Mouse (Mus musculus): Measurements from ENCODE around the gene Sesn2. TPM values are rescaled to one million over a fixed set of nuclear protein-coding genes. Genes with fewer than 3 reads are reported as not detected.
A peak's percentile ranks its signal among the peaks of the same experiment; 100 is the strongest.
"Not testable (repeated sequence)": the region's sequence is repeated elsewhere in the genome, so short reads cannot be mapped to it uniquely, and the experiment has no call there.

Sesn2 gene
- polyA plus RNA-seq (2014; fragmentation: Nextera tagmentation; extraction: Ambion mirVana) = 6.2 and 6.4 TPM in 2 replicates

DNA sequence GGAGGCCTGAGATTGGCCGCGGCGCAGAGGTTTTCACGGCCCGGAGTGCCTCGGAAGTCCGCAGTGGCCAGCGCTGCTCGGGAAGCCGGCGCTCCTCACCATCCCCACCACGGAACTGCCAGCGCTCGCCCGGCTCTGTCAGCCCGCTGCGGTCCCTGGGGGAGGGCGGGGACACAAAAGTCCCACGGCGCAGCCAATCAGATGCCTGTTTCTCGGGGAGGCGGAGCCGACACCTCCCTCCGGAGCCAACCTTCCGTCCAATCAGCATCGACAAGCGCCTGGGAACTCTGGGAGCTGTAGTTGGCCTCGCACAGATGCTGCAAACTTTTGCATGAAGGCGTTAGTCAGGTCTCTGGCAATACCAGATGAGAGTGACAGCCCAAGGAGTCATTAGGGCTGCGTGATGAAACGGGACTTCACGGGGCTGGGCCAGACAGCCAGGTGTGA, at the start of gene Sesn2:
Gene Sesn2, minus strand, starts transcription at position 150 of the 447 bp plus-strand sequence.
- H3K27me3 ChIP-seq (replicated peaks; ENCODE audit: control insufficient read depth, insufficient read depth, low read length) = no peaks in the 10 kb centered on the region
- ATAC-seq (ENCODE audit: low read depth) = peak; percentile 90
- peak within 1 kb of the TSS; percentile 85 for H3K4me2 ChIP-seq (ENCODE audit: low read depth, low read length)
- H3K27ac ChIP-seq (replicated peaks; ENCODE audit: low read depth, low read length) = peak within 1 kb of the TSS; percentile 74
- peak within 1 kb of the TSS; percentile 76 for H3K4me3 ChIP-seq (ENCODE audit: low read depth, low read length)
- no peaks in the 10 kb centered on the region for H3K9me3 ChIP-seq (ENCODE audit: control insufficient read depth, low read length)
- DNase-seq (ENCODE audit: low spot score) = peak; percentile 99
- WGBS = 0% methylated on average over 23 of the region's 32 CpGs
- H3K9ac ChIP-seq (ENCODE audit: low read depth, low read length) = peak within 1 kb of the TSS; percentile 74
- no peaks in the 10 kb centered on the region for H3K36me3 ChIP-seq (ENCODE audit: control insufficient read depth, insufficient read depth, low read length)
- H3K4me1 ChIP-seq (ENCODE audit: control insufficient read depth, insufficient read depth, low read length) = peaks cover 7% of the 10 kb centered on the region; the same call in 1 of the 2 replicates

DNA sequence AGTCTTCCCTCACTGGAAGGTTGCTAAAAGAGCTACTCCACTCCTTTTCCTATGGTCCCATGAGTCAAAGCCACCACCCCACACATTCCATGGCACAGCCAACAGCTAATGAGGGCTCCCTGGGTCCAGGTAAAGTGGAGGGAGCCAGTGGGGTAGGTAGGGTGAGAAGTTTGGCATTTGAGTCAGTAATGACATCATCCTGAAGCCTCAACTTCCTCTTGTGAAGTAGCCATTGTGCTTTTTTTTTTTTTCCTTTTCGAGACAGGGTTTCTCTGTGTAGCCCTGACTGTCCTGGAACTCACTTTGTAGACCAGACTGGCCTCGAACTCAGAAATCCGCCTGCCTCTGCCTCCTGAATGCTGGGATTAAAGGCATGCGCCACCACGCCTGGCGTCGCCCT, 45.2 kb upstream of the Sesn2 start:
- H3K4me2 ChIP-seq (ENCODE audit: low read depth, low read length); DNase-seq (ENCODE audit: low spot score); ATAC-seq (ENCODE audit: low read depth); H3K9me3 ChIP-seq (ENCODE audit: control insufficient read depth, low read length); H3K4me1 ChIP-seq (ENCODE audit: control insufficient read depth, insufficient read depth, low read length); H3K4me3 ChIP-seq (ENCODE audit: low read depth, low read length); H3K27ac ChIP-seq (replicated peaks; ENCODE audit: low read depth, low read length); H3K9ac ChIP-seq (ENCODE audit: low read depth, low read length); H3K27me3 ChIP-seq (replicated peaks; ENCODE audit: control insufficient read depth, insufficient read depth, low read length): not testable (repeated sequence)
- WGBS = 87% methylated on average over 7 of the region's 7 CpGs
- H3K36me3 ChIP-seq (ENCODE audit: control insufficient read depth, insufficient read depth, low read length) = peaks cover 36% of the 10 kb centered on the region

DNA sequence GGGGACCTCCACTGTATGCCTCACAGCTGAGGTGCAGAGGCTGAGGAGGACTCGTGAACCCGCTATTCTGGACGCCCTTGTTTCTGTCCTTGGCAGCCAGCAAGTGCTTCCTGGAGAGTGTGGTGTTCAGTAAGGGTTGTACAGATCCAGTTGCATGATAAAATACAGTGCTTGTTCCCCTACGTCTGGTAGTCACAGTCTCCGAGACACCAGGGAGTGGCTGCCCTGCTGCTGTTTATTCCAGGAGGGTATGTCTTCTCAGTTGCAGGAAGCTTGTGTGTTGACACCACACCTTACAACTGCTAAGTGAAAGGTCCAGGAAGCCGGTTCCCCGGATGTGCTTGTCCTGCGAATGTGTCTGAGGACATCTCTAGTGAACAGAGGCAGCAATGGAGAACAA, 44.4 kb upstream of the Sesn2 start:
- Histone ChIP-seq H3K4me3 (ENCODE audit: low read depth, low read length) (no peak overlapping the region), H3K27me3 (replicated peaks; ENCODE audit: control insufficient read depth, insufficient read depth, low read length) (no peaks in the 10 kb centered on the region), H3K9me3 (ENCODE audit: control insufficient read depth, low read length) (no peaks in the 10 kb centered on the region), H3K9ac (ENCODE audit: low read depth, low read length) (no peak overlapping the region), H3K4me1 (ENCODE audit: control insufficient read depth, insufficient read depth, low read length) (no peaks in the 10 kb centered on the region), H3K27ac (replicated peaks; ENCODE audit: low read depth, low read length) (no peak overlapping the region), H3K4me2 (ENCODE audit: low read depth, low read length) (no peak overlapping the region), H3K36me3 (ENCODE audit: control insufficient read depth, insufficient read depth, low read length) (peaks cover 45% of the 10 kb centered on the region)
- 79% methylated on average over 8 of the region's 8 CpGs for WGBS
- no peak for DNase-seq (ENCODE audit: low spot score)
- no peak for ATAC-seq (ENCODE audit: low read depth)

DNA sequence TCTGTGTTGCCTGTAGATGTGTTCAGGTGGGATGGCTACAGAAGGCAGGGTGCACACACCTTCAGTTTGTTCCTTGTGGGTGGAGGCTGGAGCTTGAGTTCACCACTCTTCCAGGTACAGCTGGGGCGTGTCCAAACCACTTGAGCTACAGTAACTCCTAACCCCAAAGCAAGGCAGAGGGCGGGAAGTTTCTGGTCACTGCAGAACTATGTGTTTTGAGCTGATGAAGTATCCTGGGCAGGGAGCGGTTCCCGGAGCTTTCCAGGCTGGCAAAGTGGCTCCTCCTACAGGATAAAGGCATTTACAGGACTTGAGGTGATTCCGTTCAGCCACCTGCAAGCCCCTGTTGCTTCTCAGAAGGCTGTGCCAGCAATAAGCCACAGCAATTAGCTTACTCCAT, 43.9 kb upstream of the Sesn2 start:
- H3K36me3 ChIP-seq (ENCODE audit: control insufficient read depth, insufficient read depth, low read length) = peaks cover 50% of the 10 kb centered on the region
- H3K9me3 ChIP-seq (ENCODE audit: control insufficient read depth, low read length) = no peaks in the 10 kb centered on the region
- H3K27ac ChIP-seq (replicated peaks; ENCODE audit: low read depth, low read length) = no peak overlapping the region
- H3K27me3 ChIP-seq (replicated peaks; ENCODE audit: control insufficient read depth, insufficient read depth, low read length) = no peaks in the 10 kb centered on the region
- ATAC-seq (ENCODE audit: low read depth) = no peak
- H3K4me2 ChIP-seq (ENCODE audit: low read depth, low read length) = no peak overlapping the region
- no peak for DNase-seq (ENCODE audit: low spot score)
- H3K4me3 ChIP-seq (ENCODE audit: low read depth, low read length) = no peak overlapping the region
- H3K9ac ChIP-seq (ENCODE audit: low read depth, low read length) = no peak overlapping the region
- 67% methylated on average over 5 of the region's 5 CpGs for WGBS
- H3K4me1 ChIP-seq (ENCODE audit: control insufficient read depth, insufficient read depth, low read length) = no peaks in the 10 kb centered on the region

DNA sequence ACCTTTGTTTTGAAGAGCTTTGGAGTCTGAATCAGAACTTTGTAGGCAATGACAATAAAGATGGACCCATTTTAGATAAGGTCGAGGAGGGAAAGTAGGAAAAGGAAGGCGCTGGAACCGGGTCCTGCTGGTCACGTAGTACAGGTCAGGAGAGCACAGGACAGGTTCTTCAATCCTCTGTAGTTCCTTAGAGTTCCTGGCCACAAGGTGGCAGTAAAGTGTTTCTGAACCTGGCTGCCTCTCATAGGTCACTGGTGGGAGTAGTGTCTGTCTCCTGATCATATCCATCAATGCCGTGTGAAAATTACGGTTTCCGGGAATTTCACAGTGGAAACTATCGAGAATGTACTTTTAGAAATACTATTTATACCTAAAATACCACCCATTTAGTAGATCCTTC, 35.5 kb upstream of the Sesn2 start:
- WGBS = 39% methylated on average over 8 of the region's 8 CpGs
- no peaks in the 10 kb centered on the region for H3K4me1 ChIP-seq (ENCODE audit: control insufficient read depth, insufficient read depth, low read length)
- H3K4me2 ChIP-seq (ENCODE audit: low read depth, low read length) = no peak overlapping the region
- no peaks in the 10 kb centered on the region for H3K9me3 ChIP-seq (ENCODE audit: control insufficient read depth, low read length)
- peaks cover 90% of the 10 kb centered on the region for H3K36me3 ChIP-seq (ENCODE audit: control insufficient read depth, insufficient read depth, low read length)
- DNase-seq (ENCODE audit: low spot score) (peak; percentile 63), ATAC-seq (ENCODE audit: low read depth) (peak; percentile 62; the same call in 1 of the 2 replicates)
- no peak overlapping the region for H3K4me3 ChIP-seq (ENCODE audit: low read depth, low read length)
- no peak overlapping the region for H3K9ac ChIP-seq (ENCODE audit: low read depth, low read length)
- no peak overlapping the region for H3K27ac ChIP-seq (replicated peaks; ENCODE audit: low read depth, low read length)
- H3K27me3 ChIP-seq (replicated peaks; ENCODE audit: control insufficient read depth, insufficient read depth, low read length) = no peaks in the 10 kb centered on the region

DNA sequence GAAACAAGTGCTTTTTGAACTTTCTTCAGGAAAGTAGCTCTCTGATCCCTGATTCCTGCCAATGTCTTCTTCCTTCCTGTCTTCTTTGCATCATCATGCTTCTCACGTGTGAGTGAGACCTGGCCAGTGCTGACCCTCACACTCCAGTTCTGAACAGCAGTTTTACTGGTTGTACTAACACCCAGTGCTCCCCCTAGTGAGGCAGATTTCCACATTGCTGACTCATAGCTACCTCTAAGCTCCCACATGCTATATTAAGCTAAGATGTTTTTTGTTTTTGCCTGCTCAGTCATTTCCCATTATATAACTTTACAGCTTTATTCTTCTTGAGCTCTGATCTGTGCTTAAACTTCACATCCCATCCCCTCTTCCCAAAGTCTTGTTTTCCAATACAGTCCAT, 32.4 kb upstream of the Sesn2 start:
- H3K4me1 ChIP-seq (ENCODE audit: control insufficient read depth, insufficient read depth, low read length) = no peaks in the 10 kb centered on the region
- peaks cover 86% of the 10 kb centered on the region for H3K36me3 ChIP-seq (ENCODE audit: control insufficient read depth, insufficient read depth, low read length)
- H3K4me2 ChIP-seq (ENCODE audit: low read depth, low read length) = no peak overlapping the region
- no peaks in the 10 kb centered on the region for H3K27me3 ChIP-seq (replicated peaks; ENCODE audit: control insufficient read depth, insufficient read depth, low read length)
- 65% methylated on average over 1 of the region's 1 CpGs for WGBS
- ATAC-seq (ENCODE audit: low read depth) (no peak), DNase-seq (ENCODE audit: low spot score) (no peak)
- no peaks in the 10 kb centered on the region for H3K9me3 ChIP-seq (ENCODE audit: control insufficient read depth, low read length)
- H3K4me3 ChIP-seq (ENCODE audit: low read depth, low read length) = no peak overlapping the region
- H3K9ac ChIP-seq (ENCODE audit: low read depth, low read length) = no peak overlapping the region
- H3K27ac ChIP-seq (replicated peaks; ENCODE audit: low read depth, low read length) = no peak overlapping the region

DNA sequence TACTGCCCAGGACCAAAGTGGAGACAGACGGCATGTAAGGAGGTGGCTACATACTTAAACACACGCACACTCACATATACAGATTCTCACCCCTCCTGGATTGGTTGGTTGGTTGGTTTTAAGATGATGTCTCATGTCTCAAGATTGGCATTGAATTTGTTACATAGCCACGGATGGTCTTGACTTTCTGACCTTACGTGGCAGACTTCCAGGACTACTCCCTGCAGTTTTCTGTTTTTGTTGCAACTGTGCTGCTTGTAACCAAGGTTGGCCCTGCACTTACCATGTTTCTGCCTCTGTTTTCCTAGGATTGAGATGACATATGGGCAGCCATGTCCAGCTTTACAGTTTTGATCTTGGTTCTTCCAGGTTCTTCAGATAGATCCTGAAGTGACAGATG, 31.1 kb upstream of the Sesn2 start:
- WGBS = 85% methylated on average over 4 of the region's 4 CpGs

DNA sequence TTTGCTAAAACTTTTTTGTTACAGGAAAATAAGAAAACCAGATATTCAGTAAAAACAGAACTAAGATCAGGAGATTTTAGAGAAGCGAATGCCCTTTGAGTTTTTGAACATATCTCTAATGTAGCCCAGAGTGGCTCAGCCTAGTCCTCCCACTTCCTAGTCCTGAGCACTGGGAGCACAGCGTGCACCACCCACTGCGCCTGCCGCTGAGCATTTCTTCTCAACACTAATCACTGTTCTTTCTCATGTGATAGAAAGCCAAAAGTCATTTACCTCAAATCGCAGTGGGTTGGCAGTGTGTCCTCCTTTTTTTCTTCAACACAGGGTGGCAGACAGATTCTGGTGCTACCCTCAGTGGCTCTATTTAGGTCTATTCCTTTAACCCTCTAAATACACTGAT, 29.2 kb upstream of the Sesn2 start:
- ATAC-seq (ENCODE audit: low read depth) (no peak), DNase-seq (ENCODE audit: low spot score) (no peak)
- 96% methylated on average over 5 of the region's 5 CpGs for WGBS
- Histone ChIP-seq H3K9me3 (ENCODE audit: control insufficient read depth, low read length) (no peaks in the 10 kb centered on the region), H3K36me3 (ENCODE audit: control insufficient read depth, insufficient read depth, low read length) (peaks cover 61% of the 10 kb centered on the region), H3K27me3 (replicated peaks; ENCODE audit: control insufficient read depth, insufficient read depth, low read length) (no peaks in the 10 kb centered on the region), H3K9ac (ENCODE audit: low read depth, low read length) (no peak overlapping the region), H3K4me1 (ENCODE audit: control insufficient read depth, insufficient read depth, low read length) (peaks cover 10% of the 10 kb centered on the region), H3K4me3 (ENCODE audit: low read depth, low read length) (no peak overlapping the region), H3K4me2 (ENCODE audit: low read depth, low read length) (no peak overlapping the region), H3K27ac (replicated peaks; ENCODE audit: low read depth, low read length) (no peak overlapping the region)

More for the DNA sequence above, 31.1 kb upstream of the Sesn2 start:
- Histone ChIP-seq H3K27ac (replicated peaks; ENCODE audit: low read depth, low read length) (no peak overlapping the region), H3K9ac (ENCODE audit: low read depth, low read length) (no peak overlapping the region), H3K27me3 (replicated peaks; ENCODE audit: control insufficient read depth, insufficient read depth, low read length) (no peaks in the 10 kb centered on the region), H3K36me3 (ENCODE audit: control insufficient read depth, insufficient read depth, low read length) (peaks cover 75% of the 10 kb centered on the region), H3K4me3 (ENCODE audit: low read depth, low read length) (no peak overlapping the region), H3K9me3 (ENCODE audit: control insufficient read depth, low read length) (no peaks in the 10 kb centered on the region), H3K4me1 (ENCODE audit: control insufficient read depth, insufficient read depth, low read length) (peaks cover 7% of the 10 kb centered on the region), H3K4me2 (ENCODE audit: low read depth, low read length) (no peak overlapping the region)
- ATAC-seq (ENCODE audit: low read depth) (no peak), DNase-seq (ENCODE audit: low spot score) (no peak)

DNA sequence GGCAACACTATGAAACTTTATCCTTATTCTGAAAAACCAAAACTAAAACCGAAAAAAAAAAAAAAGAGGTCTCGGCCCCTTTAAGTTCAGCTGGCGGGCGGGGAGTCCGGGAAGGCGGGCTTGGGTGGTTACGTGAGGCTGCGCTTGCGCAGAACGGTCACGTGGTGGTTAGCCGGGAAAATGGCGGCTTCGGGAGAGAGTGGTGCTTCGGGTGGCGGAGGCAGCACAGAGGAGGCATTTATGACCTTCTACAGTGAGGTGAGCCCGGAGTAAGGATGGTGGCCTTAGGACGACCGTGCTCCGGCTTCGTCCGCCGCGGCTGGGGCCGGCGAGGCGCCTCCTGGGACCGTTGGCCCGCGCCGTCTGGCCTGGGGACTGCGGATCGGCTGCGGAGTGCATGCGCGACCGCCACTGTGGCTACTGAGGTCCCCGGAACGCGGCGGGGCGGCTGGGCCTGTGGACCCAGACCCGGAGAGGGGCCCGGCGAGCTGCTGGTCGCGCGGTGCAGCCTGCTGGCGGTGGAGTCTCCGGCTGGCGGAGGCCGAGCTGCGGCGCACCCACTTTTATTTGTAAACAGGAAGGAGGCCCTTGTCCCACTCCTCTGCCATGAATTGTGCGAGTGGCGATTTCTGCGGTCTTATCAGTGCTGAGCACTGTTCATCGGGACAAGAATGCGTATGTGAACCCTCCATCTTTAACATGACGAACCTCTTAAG, 25.3 kb upstream of the Sesn2 start, which contains the start of gene Dnajc8:
Gene Dnajc8, plus strand, starts transcription at position 145 of the 716 bp plus-strand sequence.
- DNase-seq (ENCODE audit: low spot score) (peak; percentile 97), ATAC-seq (ENCODE audit: low read depth) (peak; percentile 76)
- Histone ChIP-seq H3K9me3 (ENCODE audit: control insufficient read depth, low read length) (no peaks in the 10 kb centered on the region), H3K36me3 (ENCODE audit: control insufficient read depth, insufficient read depth, low read length) (peaks cover 39% of the 10 kb centered on the region), H3K4me2 (ENCODE audit: low read depth, low read length) (peak within 1 kb of the TSS; percentile 72), H3K4me1 (ENCODE audit: control insufficient read depth, insufficient read depth, low read length) (peaks cover 14% of the 10 kb centered on the region), H3K27me3 (replicated peaks; ENCODE audit: control insufficient read depth, insufficient read depth, low read length) (no peaks in the 10 kb centered on the region), H3K4me3 (ENCODE audit: low read depth, low read length) (peak within 1 kb of the TSS; percentile 94), H3K27ac (replicated peaks; ENCODE audit: low read depth, low read length) (peak within 1 kb of the TSS; percentile 64), H3K9ac (ENCODE audit: low read depth, low read length) (peak within 1 kb of the TSS; percentile 91)
- under 1% methylated on average over 42 of the region's 60 CpGs for WGBS

Measured in embryonic facial prominence, embryonic 14.5 days (tissue).